Mouse (Mus musculus): Measurements from ENCODE around the gene Tesk1.

GRCm38 (mm10) chr4:43490801-43491200 is 49.1 kb downstream of the Tesk1 start:
- no peak for TF ChIP-seq CTCF (IDR thresholded peaks at IDR 0.05; ENCODE audit: low read depth, low read length)
- no peak for TF ChIP-seq POLR2A (IDR thresholded peaks at IDR 0.05; ENCODE audit: extremely low read depth, insufficient read depth, low read length)

Data from liver, adult 2 months (tissue).